Mouse (Mus musculus) neural tube, embryonic 13.5 days (tissue): ENCODE data around the gene Tmem95. TPM values are rescaled to one million over a fixed set of nuclear protein-coding genes. Genes with fewer than 3 reads are reported as not detected.

Source experiments
- ATAC-seq: fragments of 200-750 bp; cut with Nextera tagmentation; 2 replicates; pipeline ENCODE4 v1.8.0; 2017; ENCODE audit warnings: low read depth, mild to moderate bottlenecking, moderate TSS enrichment, moderate library complexity
- H3K27ac ChIP-seq: fragments of 300-500 bp; sonication (generic); replicated peaks from 2 replicates; pipeline ENCODE4 v1.5.1; 2015; ENCODE audit warnings: moderate library complexity, mild to moderate bottlenecking, inconsistent platforms
- H3K27me3 ChIP-seq: fragments of 300-500 bp; sonication (generic); 2 replicates; pipeline ENCODE4 v1.6.1; 2015; ENCODE audit warnings: mild to moderate bottlenecking, inconsistent platforms
- H3K36me3 ChIP-seq: fragments of 300-500 bp; sonication (generic); 2 replicates; pipeline ENCODE4 v1.6.1; 2015; ENCODE audit warnings: mild to moderate bottlenecking, inconsistent platforms
- H3K4me1 ChIP-seq: fragments of 300-500 bp; sonication (generic); replicated peaks from 2 replicates; pipeline ENCODE4 v1.6.1; 2015; ENCODE audit warnings: inconsistent platforms
- H3K4me2 ChIP-seq: fragments of 300-500 bp; sonication (generic); 2 replicates; pipeline ENCODE4 v1.6.1; 2015; ENCODE audit warnings: inconsistent platforms, mild to moderate bottlenecking, moderate library complexity
- H3K4me3 ChIP-seq: fragments of 300-500 bp; sonication (generic); 2 replicates; pipeline ENCODE4 v1.5.1; 2015; ENCODE audit warnings: mild to moderate bottlenecking, inconsistent platforms
- H3K9ac ChIP-seq: fragments of 300-500 bp; sonication (generic); 2 replicates; pipeline ENCODE4 v1.6.1; 2015; ENCODE audit warnings: moderate library complexity, mild to moderate bottlenecking, inconsistent platforms
- H3K9me3 ChIP-seq: fragments of 300-500 bp; sonication (generic); 2 replicates; pipeline ENCODE4 v1.6.1; 2016; ENCODE audit warnings: inconsistent platforms
- WGBS: fragments of 180-500 bp; shearing (Covaris S2); methylation state at CpG from one replicate; pipeline ENCODE4 v1.1.7; 2015; 5-methylcytosine and 5-hydroxymethylcytosine counted together
- microRNA-seq: library from miRNA; unstranded; fragments of <30 nt; microRNA quantifications from one replicate; pipeline ENCODE4, GENCODE M21; 2016
- polyA plus RNA-seq: library from polyadenylated mRNA; unstranded; fragments of >200 nt; fragmentation: Nextera tagmentation; extraction: Ambion mirVana; gene quantifications from 2 replicates; pipeline ENCODE4 v1.2.1, GENCODE M21; 2015

Gene Tmem95
- polyA plus RNA-seq, 1 experiment from 2014 or later = not detected

DNA sequence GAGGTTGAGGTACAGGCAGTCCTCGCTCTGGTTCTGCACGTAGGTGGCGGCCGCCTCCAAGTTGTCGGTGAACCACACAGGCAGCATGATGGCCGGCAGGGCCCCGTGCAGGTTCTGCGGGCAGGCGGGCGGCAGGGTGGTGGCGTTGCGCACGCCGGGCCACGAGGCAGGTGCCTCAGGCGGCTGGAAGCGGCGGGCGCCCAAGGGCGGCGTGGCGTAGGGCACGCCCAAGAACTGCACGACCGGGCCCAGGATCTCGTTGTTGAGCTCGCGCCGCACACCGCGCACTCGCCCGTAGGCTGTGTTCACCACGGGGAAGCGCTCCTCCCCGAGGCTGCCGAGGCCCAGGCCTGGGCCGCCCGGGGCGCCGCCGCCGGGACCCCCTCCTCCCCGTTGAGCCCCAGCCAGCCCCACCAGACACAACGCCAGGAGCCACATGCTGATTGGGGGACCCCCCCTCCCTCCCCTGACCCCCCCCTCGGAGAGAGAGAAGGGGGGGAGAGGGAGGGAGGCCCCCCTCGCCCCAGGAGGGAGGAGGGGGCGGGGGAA lies 43.7 kb downstream of the Tmem95 start:
- Histone ChIP-seq H3K9ac (peak overlapping the region; percentile 97), H3K4me2 (peak overlapping the region; percentile 99), H3K4me1 (peaks cover 46% of the 10 kb centered on the region), H3K27me3 (no peaks in the 10 kb centered on the region), H3K27ac (peak overlapping the region; percentile 98), H3K36me3 (peaks cover 41% of the 10 kb centered on the region), H3K4me3 (peak overlapping the region; percentile 93), H3K9me3 (no peaks in the 10 kb centered on the region)
- no peak for ATAC-seq
- WGBS = 5% methylated on average over 45 of the region's 48 CpGs

DNA sequence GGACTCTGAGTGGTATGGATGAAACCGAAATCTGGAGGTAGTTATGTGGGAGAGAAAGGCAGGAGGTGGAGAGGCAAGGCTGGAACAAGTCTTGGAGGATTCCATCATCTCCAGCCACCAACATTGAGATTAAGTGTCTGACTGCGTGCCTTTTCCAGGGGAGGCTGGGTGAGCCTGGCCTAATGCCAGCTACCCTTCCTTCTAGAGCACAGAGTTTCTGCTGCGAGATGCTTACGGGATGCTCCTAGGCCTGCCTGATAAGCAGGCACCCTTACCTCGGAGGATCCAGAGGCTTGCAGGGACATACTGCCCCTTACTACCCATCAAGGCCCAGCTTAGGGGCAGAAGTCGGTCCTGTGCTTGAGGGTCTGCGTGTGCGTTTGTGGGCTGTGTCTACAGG lies 44.3 kb downstream of the Tmem95 start:
- Histone ChIP-seq H3K36me3 (peaks cover 46% of the 10 kb centered on the region), H3K27ac (peak overlapping the region; percentile 98; the same call in 1 of the 2 replicates)

DNA sequence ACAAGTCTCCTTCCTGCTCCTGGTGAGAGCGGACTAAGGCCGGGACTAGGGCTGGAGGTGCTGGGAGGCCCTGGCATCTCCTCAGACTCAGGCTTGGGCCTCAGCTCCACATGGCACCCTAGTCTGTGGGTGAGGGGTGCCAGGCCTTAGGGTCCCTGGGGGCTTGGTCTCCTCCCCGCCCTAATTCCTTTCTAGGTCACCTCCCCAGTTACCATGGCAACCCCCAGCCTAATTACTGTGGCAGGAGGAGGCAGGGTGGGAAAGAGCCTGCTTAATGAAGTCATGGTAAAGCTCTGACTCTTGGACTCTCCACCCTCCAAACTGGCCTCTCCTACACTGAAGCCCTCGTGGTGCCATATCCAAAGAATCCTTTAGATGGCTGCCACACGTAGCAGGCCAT lies 49.0 kb downstream of the Tmem95 start:
- no peaks in the 10 kb centered on the region for H3K9me3 ChIP-seq
- no peak overlapping the region for H3K4me2 ChIP-seq
- no peak overlapping the region for H3K4me3 ChIP-seq
- ATAC-seq = no peak
- WGBS = 55% methylated on average over 5 of the region's 5 CpGs
- H3K27me3 ChIP-seq = no peaks in the 10 kb centered on the region
- peaks cover 93% of the 10 kb centered on the region for H3K36me3 ChIP-seq
- no peak overlapping the region for H3K9ac ChIP-seq
- H3K27ac ChIP-seq = no peak overlapping the region
- H3K4me1 ChIP-seq = peaks cover 24% of the 10 kb centered on the region

More for the DNA sequence above, 44.3 kb downstream of the Tmem95 start:
- WGBS = 50% methylated on average over 8 of the region's 8 CpGs
- Histone ChIP-seq H3K4me3 (peak overlapping the region; percentile 93), H3K9ac (peak overlapping the region; percentile 97), H3K4me2 (peak overlapping the region; percentile 99), H3K9me3 (no peaks in the 10 kb centered on the region), H3K27me3 (no peaks in the 10 kb centered on the region), H3K4me1 (peaks cover 47% of the 10 kb centered on the region)
- ATAC-seq = no peak

Small RNA genes lying within 50 kb of the gene (microRNA-seq; reads per million reads assigned to microRNA genes)
- not detected for gene Mir6924

Other genes with a start within 250 kb of the Tmem95 start
- 45.3 and 55.1 TPM in 2 replicates for gene Fxr2, start 245.0 kb downstream of the Tmem95 start, polyA plus RNA-seq
- not detected in 2 replicates for gene Sox15, start 222.7 kb downstream of the Tmem95 start, polyA plus RNA-seq
- 83.2 and 92.1 TPM in 2 replicates for gene Mpdu1, start 215.4 kb downstream of the Tmem95 start, polyA plus RNA-seq
- 9.8 and 11.3 TPM in 2 replicates for gene Cd68, start 211.9 kb downstream of the Tmem95 start, polyA plus RNA-seq
- 525 and 528 TPM in 2 replicates for gene Eif4a1, start 205.6 kb downstream of the Tmem95 start, polyA plus RNA-seq
- 99.8 and 105 TPM in 2 replicates for gene Senp3, start 195.9 kb downstream of the Tmem95 start, polyA plus RNA-seq
- 0.74 and 0.77 TPM in 2 replicates for gene Tnfsf13, start 192.2 kb downstream of the Tmem95 start, polyA plus RNA-seq
- gene Tnfsf12, start 182.2 kb downstream of the Tmem95 start, polyA plus RNA-seq = 3.3 and 3.5 TPM in 2 replicates
- 1.4 and 1.8 TPM in 2 replicates for gene Tnfsfm13, start 181.9 kb downstream of the Tmem95 start, polyA plus RNA-seq
- 22.9 and 27.2 TPM in 2 replicates for gene Polr2a, start 119.4 kb downstream of the Tmem95 start, polyA plus RNA-seq
- gene Slc35g3, start 116.0 kb downstream of the Tmem95 start, polyA plus RNA-seq = 0.13 TPM in 1 of 2 replicates, not detected in the other
- gene Zbtb4, start 112.1 kb downstream of the Tmem95 start, polyA plus RNA-seq = 2.5 and 2.9 TPM in 2 replicates
- gene Chrnb1, start 82.1 kb downstream of the Tmem95 start, polyA plus RNA-seq = 2.4 and 4.5 TPM in 2 replicates
- gene Fgf11, start 76.2 kb downstream of the Tmem95 start, polyA plus RNA-seq = 6.8 and 8.9 TPM in 2 replicates
- 0.74 and 1.4 TPM in 2 replicates for gene Tmem102, start 72.4 kb downstream of the Tmem95 start, polyA plus RNA-seq
- not detected in 2 replicates for gene Gm39566, start 62.7 kb downstream of the Tmem95 start, polyA plus RNA-seq
- gene Spem2, start 59.6 kb downstream of the Tmem95 start, polyA plus RNA-seq = not detected in 2 replicates
- gene Spem1, start 55.8 kb downstream of the Tmem95 start, polyA plus RNA-seq = 0.43 and 0.98 TPM in 2 replicates
- 17.1 and 18.1 TPM in 2 replicates for gene Nlgn2, start 40.2 kb downstream of the Tmem95 start, polyA plus RNA-seq
- gene Tmem256, start 39.5 kb downstream of the Tmem95 start, polyA plus RNA-seq = 321 and 416 TPM in 2 replicates
- 62.5 and 65.6 TPM in 2 replicates for gene Plscr3, start 31.6 kb downstream of the Tmem95 start, polyA plus RNA-seq
- gene Tnk1, start 19.3 kb downstream of the Tmem95 start, polyA plus RNA-seq = 0.29 and 0.51 TPM in 2 replicates
- gene Kctd11, start 3.4 kb upstream of the Tmem95 start, polyA plus RNA-seq = 2.0 and 3.3 TPM in 2 replicates
- 0.28 and 0.80 TPM in 2 replicates for gene Acap1, start 17.5 kb upstream of the Tmem95 start, polyA plus RNA-seq
- gene 2810408A11Rik, start 23.0 kb upstream of the Tmem95 start, polyA plus RNA-seq = 10.9 and 11.7 TPM in 2 replicates
- 13.8 and 20.5 TPM in 2 replicates for gene Neurl4, start 23.1 kb upstream of the Tmem95 start, polyA plus RNA-seq
- 60.4 and 76.5 TPM in 2 replicates for gene Gps2, start 35.9 kb upstream of the Tmem95 start, polyA plus RNA-seq
- 1,157 and 1,178 TPM in 2 replicates for gene Eif5a, start 43.9 kb upstream of the Tmem95 start, polyA plus RNA-seq
- 4.7 and 5.0 TPM in 2 replicates for gene Ybx2, start 57.8 kb upstream of the Tmem95 start, polyA plus RNA-seq
- gene Slc2a4, start 70.2 kb upstream of the Tmem95 start, polyA plus RNA-seq = 3.6 and 6.4 TPM in 2 replicates
- gene Cldn7, start 86.8 kb upstream of the Tmem95 start, polyA plus RNA-seq = 0.33 and 1.7 TPM in 2 replicates
- 21.5 and 22.5 TPM in 2 replicates for gene Ctdnep1, start 103.1 kb upstream of the Tmem95 start, polyA plus RNA-seq
- gene Elp5, start 104.5 kb upstream of the Tmem95 start, polyA plus RNA-seq = 160 and 162 TPM in 2 replicates
- gene Gabarap, start 113.1 kb upstream of the Tmem95 start, polyA plus RNA-seq = 679 and 746 TPM in 2 replicates
- 74.2 and 76.3 TPM in 2 replicates for gene Phf23, start 117.8 kb upstream of the Tmem95 start, polyA plus RNA-seq
- gene Dvl2, start 122.6 kb upstream of the Tmem95 start, polyA plus RNA-seq = 26.7 and 28.8 TPM in 2 replicates
- 58.2 and 60.9 TPM in 2 replicates for gene Acadvl, start 137.4 kb upstream of the Tmem95 start, polyA plus RNA-seq
- 23.1 and 23.5 TPM in 2 replicates for gene Dlg4, start 138.9 kb upstream of the Tmem95 start, polyA plus RNA-seq
- gene Asgr1, start 176.1 kb upstream of the Tmem95 start, polyA plus RNA-seq = 1.4 and 2.6 TPM in 2 replicates
- gene Asgr2, start 214.6 kb upstream of the Tmem95 start, polyA plus RNA-seq = 0.39 TPM in 1 of 2 replicates, not detected in the other